Mouse (Mus musculus) ES-Bruce4 (cell line): ENCODE data around the gene Pakap. TPM values are rescaled to one million over a fixed set of nuclear protein-coding genes. Genes with fewer than 3 reads are reported as not detected.

Experiments
- H3K27ac ChIP-seq: 2 replicates; pipeline ENCODE4 v1.5.1; 2012; ENCODE audit warnings: low read length, inconsistent platforms; ENCODE audit not compliant: insufficient read depth
- H3K27me3 ChIP-seq: 2 replicates; pipeline ENCODE4 v1.6.1; 2012; ENCODE audit warnings: mild to moderate bottlenecking, low read length, inconsistent platforms; ENCODE audit not compliant: control insufficient read depth, poor library complexity, insufficient read depth, severe bottlenecking
- H3K36me3 ChIP-seq: 2 replicates; pipeline ENCODE4 v1.6.1; 2012; ENCODE audit warnings: inconsistent platforms, mild to moderate bottlenecking, low read length, moderate library complexity; ENCODE audit not compliant: control insufficient read depth, poor library complexity, insufficient read depth, severe bottlenecking
- H3K4me1 ChIP-seq: one replicate; pipeline ENCODE4 v1.8.1; 2011; ENCODE audit warnings: low read length; ENCODE audit not compliant: control insufficient read depth, insufficient read depth
- H3K4me3 ChIP-seq: 2 replicates; pipeline ENCODE4 v1.5.1; 2011; ENCODE audit warnings: low read depth, mild to moderate bottlenecking, low read length
- H3K9ac ChIP-seq: 2 replicates; pipeline ENCODE4 v1.6.1; 2012; ENCODE audit warnings: low read depth, mild to moderate bottlenecking, inconsistent platforms; ENCODE audit not compliant: poor library complexity, severe bottlenecking
- H3K9me3 ChIP-seq: replicated peaks from 2 replicates; pipeline ENCODE4 v1.6.1; 2012; ENCODE audit warnings: mild to moderate bottlenecking, low read length, inconsistent platforms; ENCODE audit not compliant: control insufficient read depth, poor library complexity, insufficient read depth, severe bottlenecking
- CTCF ChIP-seq: IDR thresholded peaks from one replicate; pipeline ENCODE4 v1.8.1; 2011; ENCODE audit warnings: low read depth, low read length
- EP300 ChIP-seq: IDR thresholded peaks from 2 replicates; pipeline ENCODE4 v1.6.1; 2011; ENCODE audit warnings: low read depth, low read length; ENCODE audit not compliant: insufficient read depth
- POLR2A ChIP-seq: IDR thresholded peaks from one replicate; pipeline ENCODE4 v1.8.1; 2011; ENCODE audit warnings: low read length; ENCODE audit not compliant: insufficient read depth
- polyA plus RNA-seq: library from polyadenylated mRNA; stranded (reverse); fragments of >200 nt; gene quantifications from 2 replicates; pipeline ENCODE4 v1.2.4, GENCODE M21; 2011; ENCODE audit warnings: low read depth; ENCODE audit not compliant: missing spikeins, insufficient read depth, insufficient read length

Gene Pakap
- polyA plus RNA-seq, 1 experiment = 2.4 TPM

DNA sequence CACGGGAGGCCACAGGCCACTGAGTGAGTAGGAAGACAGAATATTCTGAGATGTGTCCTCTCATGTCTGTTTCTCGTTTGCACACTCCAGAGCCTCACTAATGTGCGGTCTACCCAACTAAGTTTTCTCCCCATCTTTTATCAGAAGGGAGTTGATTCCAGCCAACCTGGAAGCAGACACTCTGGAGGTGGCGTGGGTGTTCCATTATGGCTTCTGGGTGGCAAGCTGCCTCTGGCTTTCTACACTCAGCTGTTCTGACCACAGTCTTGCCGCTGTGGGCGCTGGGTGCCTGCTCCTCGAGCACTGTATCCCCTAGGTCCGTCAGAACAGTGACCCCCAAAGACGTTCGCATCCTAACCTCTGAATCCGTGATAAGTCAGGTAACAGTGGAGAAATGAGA, 115.0 kb downstream of the Pakap start:
- H3K4me1 ChIP-seq = peaks cover 2% of the 10 kb centered on the region
- H3K9me3 ChIP-seq = no peaks in the 10 kb centered on the region
- H3K27me3 ChIP-seq = no peaks in the 10 kb centered on the region
- no peak overlapping the region for H3K9ac ChIP-seq
- no peak overlapping the region for H3K4me3 ChIP-seq
- TF ChIP-seq EP300 (no peak), POLR2A (no peak), CTCF (no peak)
- no peak overlapping the region for H3K27ac ChIP-seq
- no peaks in the 10 kb centered on the region for H3K36me3 ChIP-seq

DNA sequence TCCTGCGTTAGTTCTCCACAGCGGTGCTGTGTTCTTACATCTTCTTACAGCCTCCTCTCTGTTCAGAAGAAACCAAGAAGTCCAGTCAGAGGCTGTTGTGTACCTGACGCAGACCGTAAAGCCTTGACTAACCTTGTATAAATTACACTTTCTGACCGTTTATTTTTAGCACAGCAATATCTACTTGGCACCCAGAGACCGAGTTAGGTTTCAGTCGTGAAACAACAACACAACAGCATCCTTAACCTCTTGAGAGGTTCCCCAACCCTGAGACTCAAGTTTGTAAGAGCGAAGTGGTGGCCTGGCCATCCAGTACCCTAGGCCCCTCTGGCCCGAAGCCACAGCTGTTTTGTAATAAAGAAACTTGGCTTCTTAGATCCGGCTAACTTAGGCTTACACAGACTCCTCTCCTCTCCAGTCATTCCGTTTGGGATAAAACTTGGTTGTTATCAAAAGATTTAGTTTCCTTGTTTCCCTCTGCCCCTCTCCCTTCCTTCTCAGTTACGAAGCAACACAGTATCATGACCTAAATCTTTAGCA, 116.8 kb downstream of the Pakap start:
- H3K4me3 ChIP-seq = no peak overlapping the region
- no peak overlapping the region for H3K27ac ChIP-seq
- no peaks in the 10 kb centered on the region for H3K9me3 ChIP-seq
- TF ChIP-seq CTCF (no peak), EP300 (no peak), POLR2A (no peak)
- no peaks in the 10 kb centered on the region for H3K36me3 ChIP-seq
- no peaks in the 10 kb centered on the region for H3K27me3 ChIP-seq
- H3K4me1 ChIP-seq = peaks cover 6% of the 10 kb centered on the region
- H3K9ac ChIP-seq = no peak overlapping the region

- Histone ChIP-seq H3K9ac (no peak overlapping the region), H3K27me3 (no peaks in the 10 kb centered on the region), H3K9me3 (no peaks in the 10 kb centered on the region), H3K4me1 (peaks cover 9% of the 10 kb centered on the region), H3K4me3 (no peak overlapping the region), H3K36me3 (no peaks in the 10 kb centered on the region), H3K27ac (no peak overlapping the region)
- TF ChIP-seq POLR2A (no peak), EP300 (peak; percentile 45; the same call in 1 of the 2 replicates), CTCF (no peak)
These were observed 118.8 kb downstream of the Pakap start for GRCm38 (mm10) chr4:57686736-57687135.

- H3K4me1 ChIP-seq = peaks cover 9% of the 10 kb centered on the region
- H3K27me3 ChIP-seq = no peaks in the 10 kb centered on the region
- no peaks in the 10 kb centered on the region for H3K9me3 ChIP-seq
- TF ChIP-seq POLR2A (no peak), CTCF (no peak), EP300 (no peak)
- H3K9ac ChIP-seq = no peak overlapping the region
- H3K27ac ChIP-seq = no peak overlapping the region
- H3K36me3 ChIP-seq = no peaks in the 10 kb centered on the region
- H3K4me3 ChIP-seq = no peak overlapping the region
These were observed 119.6 kb downstream of the Pakap start for GRCm38 (mm10) chr4:57687583-57687982.

DNA sequence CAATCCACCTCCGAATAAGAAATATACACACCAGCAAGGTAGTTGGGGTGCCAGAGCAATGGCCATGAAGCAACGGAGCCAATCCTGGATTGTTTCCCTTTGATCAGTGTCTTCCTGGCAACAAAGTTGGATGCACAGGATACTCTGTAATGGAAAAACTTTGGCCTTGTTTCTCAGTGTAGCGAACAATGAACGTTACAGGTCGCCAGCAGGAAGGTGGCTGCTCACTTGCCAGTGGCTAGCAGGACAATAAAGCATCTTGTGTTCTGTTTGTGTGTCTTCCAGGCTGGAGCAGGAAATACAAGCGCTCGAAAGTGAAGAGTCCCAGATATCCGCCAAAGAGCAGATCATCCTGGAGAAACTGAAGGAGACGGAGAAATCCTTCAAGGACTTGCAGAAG, 120.2 kb downstream of the Pakap start:
- Histone ChIP-seq H3K9me3 (no peaks in the 10 kb centered on the region), H3K27ac (peak overlapping the region; percentile 29; the same call in 1 of the 2 replicates), H3K4me3 (no peak overlapping the region), H3K27me3 (no peaks in the 10 kb centered on the region), H3K4me1 (peaks cover 9% of the 10 kb centered on the region), H3K9ac (no peak overlapping the region), H3K36me3 (no peaks in the 10 kb centered on the region)
- TF ChIP-seq CTCF (no peak), EP300 (no peak), POLR2A (no peak)

GRCm38 (mm10) chr4:57690001-57690400, 122.0 kb downstream of the Pakap start:
- Histone ChIP-seq H3K4me1 (peaks cover 9% of the 10 kb centered on the region), H3K9me3 (no peaks in the 10 kb centered on the region), H3K9ac (no peak overlapping the region), H3K4me3 (0 out of 2 replicates have a peak overlapping the region, but pooled peaks have one; percentile 1), H3K27ac (peak overlapping the region; percentile 80), H3K27me3 (no peaks in the 10 kb centered on the region), H3K36me3 (no peaks in the 10 kb centered on the region)
- TF ChIP-seq EP300 (peak; percentile 71; the same call in 1 of the 2 replicates), POLR2A (no peak)
